Mouse (Mus musculus): ENCODE results near the gene Vti1a. TPM values are rescaled to one million over a fixed set of nuclear protein-coding genes. Genes with fewer than 3 reads are reported as not detected.

Vti1a gene
- polyA plus RNA-seq, 1 experiment from 2014 or later, result 28.7 TPM

DNA sequence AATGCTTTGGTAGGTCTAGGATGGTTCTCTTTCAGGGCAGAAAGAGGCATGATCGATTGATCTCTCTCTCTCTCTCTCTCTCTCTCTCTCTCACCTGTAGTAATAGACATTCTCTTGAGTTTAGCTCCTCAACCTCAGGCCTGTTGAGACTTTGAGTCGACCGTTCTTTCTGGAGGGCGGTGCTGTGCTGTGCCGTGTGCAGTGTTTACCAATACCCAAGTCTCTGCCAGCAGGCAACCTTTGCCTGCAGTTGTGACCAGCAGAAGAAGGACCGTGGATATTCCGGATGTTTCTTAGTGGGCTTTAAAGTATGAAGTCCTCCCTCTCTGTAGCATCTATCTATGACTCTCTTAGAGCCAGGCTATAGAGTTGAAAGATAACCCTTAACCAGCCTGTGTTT, 26.3 kb downstream of the Vti1a start:
- 91% methylated on average over 7 of the region's 7 CpGs for WGBS
- H3K4me3 ChIP-seq, result no peak overlapping the region
- H3K4me1 ChIP-seq, result peaks cover 32% of the 10 kb centered on the region
- H3K9me3 ChIP-seq, result no peaks in the 10 kb centered on the region
- peaks cover 4% of the 10 kb centered on the region; the same call in 1 of the 2 replicates for H3K36me3 ChIP-seq
- H3K27ac ChIP-seq, result no peak overlapping the region
- H3K27me3 ChIP-seq, result no peaks in the 10 kb centered on the region
- H3K4me2 ChIP-seq (replicated peaks), result no peak overlapping the region
- H3K9ac ChIP-seq, result no peak overlapping the region
- no peak for ATAC-seq (ENCODE audit: low FRiP score, low read depth)

DNA sequence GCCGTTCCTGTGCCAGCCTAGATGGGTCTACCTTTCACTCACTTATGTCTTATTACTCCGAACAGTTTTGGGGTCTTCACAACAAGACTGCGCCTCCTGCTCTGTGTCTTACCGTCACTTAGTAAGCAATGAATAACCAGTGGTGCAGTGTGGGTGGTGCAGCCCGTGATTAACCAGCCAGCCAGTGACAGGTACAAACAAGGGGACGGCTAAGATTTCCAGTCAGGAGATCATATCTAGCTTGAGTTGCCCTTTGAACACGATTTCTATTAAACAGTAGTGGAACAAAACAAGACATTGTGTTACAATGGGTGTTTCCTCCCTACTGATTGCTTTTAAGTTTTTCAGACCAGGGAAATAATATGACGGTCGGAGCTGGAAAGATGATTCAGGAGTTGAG, 27.2 kb downstream of the Vti1a start:
- Histone ChIP-seq H3K36me3 (peaks cover 4% of the 10 kb centered on the region; the same call in 1 of the 2 replicates), H3K27me3 (no peaks in the 10 kb centered on the region), H3K9me3 (no peaks in the 10 kb centered on the region), H3K4me2 (replicated peaks) (no peak overlapping the region), H3K4me3 (no peak overlapping the region), H3K27ac (no peak overlapping the region), H3K9ac (no peak overlapping the region), H3K4me1 (peaks cover 24% of the 10 kb centered on the region)
- 90% methylated on average over 9 of the region's 9 CpGs for WGBS
- no peak for ATAC-seq (ENCODE audit: low FRiP score, low read depth)

DNA sequence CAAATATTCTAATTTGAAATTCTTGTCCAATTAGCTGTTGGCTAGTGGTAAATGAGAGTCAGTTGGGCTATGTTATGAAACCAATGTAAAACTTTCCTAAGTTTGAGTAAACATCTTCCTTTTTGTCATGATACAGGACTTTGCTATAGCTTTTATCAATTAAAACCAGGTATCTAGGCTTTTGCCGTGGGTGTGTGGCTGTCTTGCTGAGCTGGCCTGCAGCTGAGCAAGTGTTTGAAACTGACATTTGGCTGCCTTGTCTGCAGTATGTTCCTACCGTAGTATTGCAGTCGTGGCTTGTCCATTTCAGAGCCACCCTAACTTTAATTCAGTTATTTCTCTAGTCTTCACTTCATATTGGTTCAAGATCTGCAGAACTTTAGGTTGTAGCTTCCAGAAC, 32.1 kb downstream of the Vti1a start:
- no peak overlapping the region for H3K4me3 ChIP-seq
- H3K9ac ChIP-seq, result no peak overlapping the region
- no peak for ATAC-seq (ENCODE audit: low FRiP score, low read depth)
- H3K4me1 ChIP-seq, result peaks cover 22% of the 10 kb centered on the region
- no peak overlapping the region for H3K27ac ChIP-seq
- no peaks in the 10 kb centered on the region for H3K27me3 ChIP-seq
- H3K4me2 ChIP-seq (replicated peaks), result no peak overlapping the region
- WGBS, result 77% methylated on average over 3 of the region's 3 CpGs
- H3K36me3 ChIP-seq, result peaks cover 4% of the 10 kb centered on the region
- no peaks in the 10 kb centered on the region for H3K9me3 ChIP-seq

DNA sequence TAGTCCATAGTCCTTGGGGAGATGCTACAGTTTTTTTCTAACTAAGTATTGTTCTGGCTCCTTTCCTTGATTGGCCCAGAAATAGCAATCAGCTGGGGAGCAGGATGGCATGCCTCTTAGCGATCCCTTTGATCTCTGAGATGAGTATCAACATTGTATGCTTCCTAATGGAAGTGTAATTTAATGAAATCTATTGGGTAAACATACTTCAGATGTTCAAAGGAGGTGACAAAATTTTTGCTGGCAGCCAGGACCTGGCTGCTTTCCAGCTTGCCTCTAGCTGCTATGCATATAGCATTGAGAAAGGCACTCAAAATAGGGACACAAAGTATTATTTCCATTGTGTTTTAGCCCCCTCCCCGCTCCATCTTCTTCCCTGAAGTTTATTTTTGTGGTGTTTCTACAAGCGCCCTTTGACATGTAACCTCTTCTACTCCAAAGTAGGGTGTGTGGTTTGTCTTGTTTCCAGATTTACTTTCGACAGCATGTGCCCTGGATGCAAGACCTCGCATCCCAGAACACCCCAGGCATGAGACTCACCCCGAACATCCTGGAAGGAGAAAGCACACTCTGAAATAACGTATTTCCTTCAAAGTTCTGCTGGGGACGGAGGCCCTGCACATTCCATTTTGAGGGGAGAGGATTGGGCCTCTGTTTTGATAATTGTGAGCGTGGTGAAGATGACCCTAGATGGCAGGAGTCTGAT, 34.7 kb downstream of the Vti1a start:
- Histone ChIP-seq H3K9ac (no peak overlapping the region), H3K4me1 (peaks cover 22% of the 10 kb centered on the region), H3K9me3 (no peaks in the 10 kb centered on the region), H3K4me3 (no peak overlapping the region), H3K4me2 (replicated peaks) (no peak overlapping the region), H3K36me3 (no peaks in the 10 kb centered on the region; the same call in 1 of the 2 replicates), H3K27ac (no peak overlapping the region), H3K27me3 (no peaks in the 10 kb centered on the region)
- 74% methylated on average over 9 of the region's 9 CpGs for WGBS
- ATAC-seq (ENCODE audit: low FRiP score, low read depth), result no peak

DNA sequence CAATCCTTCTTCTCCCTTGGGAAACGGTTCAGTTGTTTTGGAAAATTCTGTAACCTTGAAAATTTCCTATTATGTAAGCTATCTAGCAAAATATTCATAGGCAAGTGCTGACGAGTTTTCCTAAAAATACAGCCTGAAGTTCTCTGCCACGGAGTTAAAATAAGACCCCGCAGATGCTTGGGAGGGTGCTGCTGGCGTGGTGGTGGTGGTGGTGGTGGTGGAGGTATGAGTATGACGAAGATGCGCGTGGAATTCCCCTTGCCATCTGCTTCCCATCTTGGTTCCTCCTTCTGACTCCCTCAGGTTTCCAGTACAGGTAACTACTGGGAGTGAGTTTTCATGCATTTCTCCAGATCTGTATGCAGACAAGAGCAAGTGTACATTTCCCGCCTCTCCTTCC, 46.5 kb downstream of the Vti1a start:
- no peaks in the 10 kb centered on the region for H3K9me3 ChIP-seq
- no peak overlapping the region for H3K4me2 ChIP-seq (replicated peaks)
- no peak overlapping the region for H3K27ac ChIP-seq
- no peak overlapping the region for H3K9ac ChIP-seq
- H3K36me3 ChIP-seq, result no peaks in the 10 kb centered on the region
- no peak overlapping the region for H3K4me3 ChIP-seq
- WGBS, result 88% methylated on average over 9 of the region's 9 CpGs
- H3K27me3 ChIP-seq, result no peaks in the 10 kb centered on the region
- no peaks in the 10 kb centered on the region for H3K4me1 ChIP-seq
- no peak for ATAC-seq (ENCODE audit: low FRiP score, low read depth)

DNA sequence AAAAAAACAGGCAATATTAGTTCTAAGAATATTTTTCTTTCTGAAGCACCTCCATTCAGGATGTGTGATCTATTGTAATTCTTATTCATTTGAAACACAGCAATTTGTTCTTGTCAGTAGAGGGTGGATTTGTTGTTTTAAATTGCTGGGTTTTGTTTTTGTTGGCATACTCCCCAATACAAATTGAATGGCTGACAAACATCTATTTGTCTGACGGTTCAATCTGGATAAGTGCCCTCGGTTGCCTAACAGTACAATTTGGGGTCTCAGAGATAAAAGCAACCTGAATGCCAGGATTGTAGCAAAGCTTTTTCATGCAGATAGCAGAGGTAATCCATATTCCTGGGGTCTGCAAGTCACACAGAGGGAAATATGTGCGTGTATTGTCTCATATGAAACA, 53.6 kb downstream of the Vti1a start:
- Histone ChIP-seq H3K4me3 (no peak overlapping the region), H3K9ac (no peak overlapping the region), H3K9me3 (no peaks in the 10 kb centered on the region), H3K27ac (no peak overlapping the region), H3K36me3 (no peaks in the 10 kb centered on the region), H3K27me3 (no peaks in the 10 kb centered on the region), H3K4me1 (peaks cover 11% of the 10 kb centered on the region), H3K4me2 (replicated peaks) (no peak overlapping the region)
- WGBS, result 74% methylated on average over 3 of the region's 3 CpGs
- ATAC-seq (ENCODE audit: low FRiP score, low read depth), result no peak

DNA sequence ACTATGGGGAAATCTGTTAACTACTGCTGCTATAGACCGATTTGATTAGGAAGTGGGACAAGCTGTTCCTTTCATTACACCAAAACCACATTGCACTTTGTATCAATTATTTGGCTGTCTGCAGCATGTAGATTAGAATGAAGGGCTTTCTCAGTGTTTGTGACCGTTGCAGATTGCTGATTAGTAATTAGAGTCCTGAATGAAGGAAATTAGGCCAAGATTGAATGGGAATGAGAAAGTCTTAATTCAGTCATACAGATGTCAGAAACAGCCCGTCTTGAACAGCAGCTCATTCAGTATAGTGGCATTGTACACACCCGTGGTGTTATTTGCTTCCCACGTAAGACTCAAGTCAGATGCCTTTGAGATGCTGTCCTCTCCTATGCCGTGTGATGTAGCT, 60.2 kb downstream of the Vti1a start:
- Histone ChIP-seq H3K9me3 (no peaks in the 10 kb centered on the region), H3K4me1 (peaks cover 47% of the 10 kb centered on the region), H3K4me3 (no peak overlapping the region), H3K27ac (no peak overlapping the region), H3K36me3 (no peaks in the 10 kb centered on the region), H3K4me2 (replicated peaks) (no peak overlapping the region), H3K27me3 (no peaks in the 10 kb centered on the region), H3K9ac (no peak overlapping the region)
- no peak for ATAC-seq (ENCODE audit: low FRiP score, low read depth)
- 41% methylated on average over 6 of the region's 6 CpGs for WGBS

DNA sequence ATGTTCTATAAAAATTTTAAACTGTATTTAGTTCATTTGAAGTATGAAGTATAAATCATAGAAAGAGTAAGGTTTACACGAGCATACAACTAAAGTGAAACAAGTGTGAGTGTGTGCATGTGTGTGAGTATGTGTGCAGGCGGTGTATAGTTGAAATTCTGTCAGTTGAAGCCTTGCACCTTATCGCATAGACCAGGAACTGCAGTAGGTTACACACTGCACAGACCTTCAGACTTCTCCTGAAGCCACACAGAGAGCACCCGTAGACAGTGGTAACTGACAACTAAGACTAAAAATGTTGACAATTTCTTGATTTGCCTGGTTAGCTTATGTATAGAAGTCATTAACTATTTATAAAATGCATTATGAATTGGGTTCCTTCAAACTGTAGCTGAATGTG, 61.4 kb downstream of the Vti1a start:
- H3K4me3 ChIP-seq, result no peak overlapping the region
- no peak overlapping the region for H3K4me2 ChIP-seq (replicated peaks)
- WGBS, result 79% methylated on average over 4 of the region's 4 CpGs
- H3K27me3 ChIP-seq, result no peaks in the 10 kb centered on the region
- no peaks in the 10 kb centered on the region for H3K36me3 ChIP-seq
- no peak overlapping the region for H3K9ac ChIP-seq
- H3K9me3 ChIP-seq, result no peaks in the 10 kb centered on the region
- no peak for ATAC-seq (ENCODE audit: low FRiP score, low read depth)
- no peak overlapping the region for H3K27ac ChIP-seq
- H3K4me1 ChIP-seq, result peaks cover 54% of the 10 kb centered on the region

DNA sequence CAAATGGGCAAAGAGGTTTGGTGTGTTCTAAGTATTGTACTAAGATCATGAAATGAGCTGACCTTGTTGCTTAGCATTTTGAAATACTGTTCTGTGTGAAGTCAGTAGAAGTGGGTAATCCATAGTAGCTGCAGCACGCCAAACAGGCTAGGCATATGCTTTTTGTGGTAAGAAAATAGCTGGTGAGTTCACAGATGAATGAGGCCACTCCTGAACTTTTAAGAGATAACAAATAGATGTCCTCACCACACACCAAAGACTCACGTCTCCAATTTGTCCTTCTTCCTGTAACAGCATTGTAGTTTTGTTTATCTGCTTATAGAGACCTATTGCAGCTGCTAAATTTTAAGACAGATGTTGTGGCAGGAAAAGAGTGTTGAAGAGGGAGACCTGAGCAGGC, 62.8 kb downstream of the Vti1a start:
- 69% methylated on average over 2 of the region's 2 CpGs for WGBS
- H3K4me1 ChIP-seq, result peaks cover 55% of the 10 kb centered on the region
- no peak overlapping the region for H3K9ac ChIP-seq
- no peaks in the 10 kb centered on the region for H3K36me3 ChIP-seq
- H3K4me3 ChIP-seq, result no peak overlapping the region
- ATAC-seq (ENCODE audit: low FRiP score, low read depth), result no peak
- no peak overlapping the region for H3K4me2 ChIP-seq (replicated peaks)
- no peaks in the 10 kb centered on the region for H3K9me3 ChIP-seq
- no peak overlapping the region for H3K27ac ChIP-seq
- H3K27me3 ChIP-seq, result no peaks in the 10 kb centered on the region

DNA sequence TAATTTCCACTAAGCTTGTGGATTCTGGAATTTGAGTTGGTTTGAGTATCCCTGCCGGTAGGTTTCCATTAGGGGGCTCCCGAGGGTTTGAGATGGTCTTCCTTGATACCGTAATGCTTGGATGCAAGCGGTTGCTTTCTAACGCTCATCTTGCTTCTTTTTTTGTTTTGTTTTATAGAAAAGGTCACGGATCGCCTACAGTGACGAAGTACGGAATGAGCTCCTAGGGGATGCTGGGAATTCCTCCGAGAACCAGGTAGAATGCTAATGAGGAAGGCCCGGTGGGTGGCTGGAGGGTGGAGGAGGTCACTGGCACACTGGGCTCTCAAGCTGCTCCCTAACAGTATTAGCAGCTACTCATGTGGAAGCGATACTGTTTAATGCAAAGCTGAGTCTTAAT, 64.7 kb downstream of the Vti1a start:
- Histone ChIP-seq H3K4me1 (peaks cover 39% of the 10 kb centered on the region), H3K9me3 (no peaks in the 10 kb centered on the region), H3K36me3 (no peaks in the 10 kb centered on the region), H3K27me3 (no peaks in the 10 kb centered on the region), H3K4me3 (no peak overlapping the region), H3K27ac (no peak overlapping the region), H3K9ac (no peak overlapping the region), H3K4me2 (replicated peaks) (no peak overlapping the region)
- ATAC-seq (ENCODE audit: low FRiP score, low read depth), result no peak
- 31% methylated on average over 12 of the region's 12 CpGs for WGBS

DNA sequence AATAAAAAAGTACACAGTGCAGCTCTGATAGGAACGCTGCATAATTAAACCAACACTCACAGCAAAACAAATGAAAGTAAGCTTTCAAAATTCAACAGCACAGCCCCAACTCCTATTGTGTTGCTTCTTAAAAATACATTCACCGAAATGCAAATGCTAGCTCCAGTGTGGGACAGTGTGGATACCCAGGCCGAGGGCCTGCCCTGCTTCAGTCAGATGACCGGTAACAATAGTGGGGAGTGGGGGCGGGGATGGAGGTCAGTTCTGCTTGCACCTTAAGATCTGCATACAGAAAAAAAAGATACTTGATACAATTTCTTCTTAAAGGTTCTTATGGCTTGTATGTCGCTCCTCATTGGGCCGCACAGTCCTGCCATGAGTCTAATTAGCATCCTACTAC, 65.2 kb downstream of the Vti1a start:
- Histone ChIP-seq H3K36me3 (no peaks in the 10 kb centered on the region), H3K9ac (no peak overlapping the region), H3K27me3 (no peaks in the 10 kb centered on the region), H3K4me3 (no peak overlapping the region), H3K4me1 (peaks cover 34% of the 10 kb centered on the region), H3K27ac (no peak overlapping the region), H3K9me3 (no peaks in the 10 kb centered on the region), H3K4me2 (replicated peaks) (no peak overlapping the region)
- 89% methylated on average over 7 of the region's 7 CpGs for WGBS
- ATAC-seq (ENCODE audit: low FRiP score, low read depth), result no peak

DNA sequence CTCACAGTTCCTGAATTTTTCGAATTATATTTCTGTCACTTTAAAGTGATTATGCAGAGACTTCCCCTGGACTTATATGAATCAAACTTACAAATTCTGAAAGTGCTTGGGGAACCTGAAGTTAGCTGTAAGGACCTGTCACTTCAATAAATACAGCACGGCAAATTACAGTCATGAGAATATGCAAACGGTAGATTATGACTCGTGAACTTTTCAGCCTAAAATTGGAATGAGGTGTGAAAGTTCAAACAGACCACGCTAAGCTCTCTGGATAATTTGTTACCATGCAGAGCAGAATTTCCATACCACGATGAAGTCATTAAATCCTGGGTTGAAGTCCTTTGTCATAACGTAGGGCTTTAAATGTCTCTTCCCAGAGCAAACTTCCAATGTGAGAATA, 66.7 kb downstream of the Vti1a start:
- Histone ChIP-seq H3K4me1 (peaks cover 32% of the 10 kb centered on the region), H3K9ac (no peak overlapping the region), H3K36me3 (no peaks in the 10 kb centered on the region), H3K4me3 (no peak overlapping the region), H3K4me2 (replicated peaks) (no peak overlapping the region), H3K27me3 (no peaks in the 10 kb centered on the region), H3K27ac (no peak overlapping the region), H3K9me3 (no peaks in the 10 kb centered on the region)
- no peak for ATAC-seq (ENCODE audit: low FRiP score, low read depth)
- WGBS, result 60% methylated on average over 7 of the region's 7 CpGs

DNA sequence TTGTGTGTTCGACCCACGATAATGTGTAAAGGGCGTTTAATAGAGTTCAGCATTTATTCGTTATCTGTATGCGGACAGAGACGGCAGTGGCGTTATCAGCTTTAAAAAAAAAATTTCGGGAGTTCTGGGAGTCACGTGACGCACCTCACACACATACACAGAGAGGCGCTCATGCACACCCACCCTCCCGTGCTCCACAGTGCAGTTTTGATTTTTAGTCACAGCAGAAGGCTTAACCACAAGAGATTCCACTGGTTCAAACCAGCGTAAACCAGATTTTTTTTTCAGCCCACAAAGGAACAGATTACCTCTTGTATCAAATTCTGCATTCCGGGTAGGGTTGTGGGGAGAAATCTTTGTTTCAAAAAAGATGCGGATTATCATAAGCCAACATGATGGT, 68.5 kb downstream of the Vti1a start:
- no peaks in the 10 kb centered on the region for H3K36me3 ChIP-seq
- no peaks in the 10 kb centered on the region for H3K27me3 ChIP-seq
- H3K27ac ChIP-seq, result no peak overlapping the region
- no peaks in the 10 kb centered on the region for H3K9me3 ChIP-seq
- 94% methylated on average over 15 of the region's 15 CpGs for WGBS
- no peak for ATAC-seq (ENCODE audit: low FRiP score, low read depth)
- no peak overlapping the region for H3K4me2 ChIP-seq (replicated peaks)
- H3K4me3 ChIP-seq, result no peak overlapping the region
- H3K4me1 ChIP-seq, result peaks cover 29% of the 10 kb centered on the region
- H3K9ac ChIP-seq, result no peak overlapping the region

Data from limb, embryonic 13.5 days (tissue).